Mouse (Mus musculus) cerebral cortex, adult 2 months (tissue): ENCODE data around the gene Magea4.

Source experiments
- WGBS: fragments of 180-500 bp; shearing (Covaris S2); methylation state at CpG from one replicate; pipeline ENCODE4 v1.1.7; 2018; 5-methylcytosine and 5-hydroxymethylcytosine counted together

Gene Magea4

GRCm38 (mm10) chrX:72221717-72222116, at the start of gene Magea4:
Magea4 (plus strand) TSS chrX:72222017.
- 92% methylated on average over 2 of the region's 2 CpGs for WGBS

- WGBS, result 24% methylated on average over 4 of the region's 4 CpGs
Measured at GRCm38 (mm10) chrX:72202944-72203554, 18.8 kb upstream of the Magea4 start.

GRCm38 (mm10) chrX:72270637-72271036, 48.8 kb downstream of the Magea4 start:
- WGBS, result 72% methylated on average over 11 of the region's 11 CpGs
